Mouse (Mus musculus): ENCODE measurements at regions not wholly inside any gene's neighbourhood (a gene's known extent, or its start where the extent isn't known, plus 50 kb on each side); places are given as distances from the start of the nearest gene placed in this dataset.

DNA sequence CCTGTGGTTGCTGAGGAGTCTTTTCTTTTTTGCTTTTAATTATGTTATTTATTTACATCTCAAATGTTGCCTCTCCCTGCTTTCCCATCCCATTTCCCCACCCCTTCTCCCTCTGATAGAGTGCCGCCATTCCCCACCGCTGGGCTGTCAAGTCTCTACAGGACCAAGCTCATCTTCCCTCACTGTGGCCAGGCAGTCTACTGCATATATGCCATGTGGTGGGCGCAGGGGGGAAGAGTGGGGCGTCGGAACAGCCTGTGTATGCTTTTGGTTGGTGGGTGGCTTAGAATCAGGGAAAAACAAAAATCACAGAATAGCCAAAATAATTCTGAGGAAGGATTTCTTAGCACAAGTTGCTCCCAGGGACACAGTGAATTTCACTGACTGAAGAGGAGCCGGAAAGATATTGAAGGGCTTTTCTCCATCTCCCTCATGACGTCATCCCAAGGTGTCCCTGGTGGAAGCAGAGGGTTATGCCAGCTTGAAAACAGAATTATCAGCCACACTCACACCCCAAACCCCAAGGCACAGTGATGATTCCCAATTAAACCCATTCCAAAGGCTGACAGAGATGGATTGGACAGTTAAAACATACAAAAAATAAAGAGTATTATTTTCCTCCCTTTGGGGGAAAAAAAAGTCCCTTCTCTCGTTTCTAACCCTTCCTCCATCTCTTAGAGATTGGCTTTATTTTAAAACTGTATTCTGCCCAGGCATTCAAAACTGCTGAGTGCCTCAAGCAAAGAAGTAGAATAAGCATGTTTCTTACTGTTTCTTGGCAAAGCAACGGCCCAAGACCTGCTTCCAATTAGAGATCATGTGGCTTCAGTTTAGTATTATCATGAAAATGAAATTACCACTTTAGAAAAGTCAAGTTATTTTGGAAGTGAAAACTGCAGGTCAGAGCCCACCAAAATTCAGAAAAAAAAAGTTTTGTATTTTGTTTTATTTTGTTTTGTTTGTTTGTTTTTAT lies 232.0 kb downstream of the Clic5 start:
- DNase-seq (ENCODE audit: low spot score in 2 of 2): no peak

DNA sequence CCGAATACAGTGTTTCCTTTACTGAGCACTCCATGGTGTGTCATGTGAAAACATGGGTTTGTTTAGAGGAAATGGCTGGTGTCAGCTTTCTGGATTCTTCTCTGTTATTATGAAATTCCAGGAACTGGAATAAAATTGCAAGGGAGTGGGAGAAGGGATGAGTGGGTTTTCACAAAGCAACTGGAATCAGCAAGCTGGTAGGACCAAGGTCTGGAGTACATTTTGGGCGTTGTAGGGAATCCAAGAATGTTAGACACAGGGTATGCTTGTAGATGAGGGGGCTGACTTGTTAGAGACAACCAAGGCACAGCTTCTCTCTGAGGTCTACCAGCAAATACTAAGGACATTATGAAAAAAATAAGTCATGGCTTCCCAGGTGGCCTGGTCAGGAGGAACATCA lies 233.8 kb downstream of the Clic5 start:
- no peak for DNase-seq (ENCODE audit: low spot score in 2 of 2)

DNA sequence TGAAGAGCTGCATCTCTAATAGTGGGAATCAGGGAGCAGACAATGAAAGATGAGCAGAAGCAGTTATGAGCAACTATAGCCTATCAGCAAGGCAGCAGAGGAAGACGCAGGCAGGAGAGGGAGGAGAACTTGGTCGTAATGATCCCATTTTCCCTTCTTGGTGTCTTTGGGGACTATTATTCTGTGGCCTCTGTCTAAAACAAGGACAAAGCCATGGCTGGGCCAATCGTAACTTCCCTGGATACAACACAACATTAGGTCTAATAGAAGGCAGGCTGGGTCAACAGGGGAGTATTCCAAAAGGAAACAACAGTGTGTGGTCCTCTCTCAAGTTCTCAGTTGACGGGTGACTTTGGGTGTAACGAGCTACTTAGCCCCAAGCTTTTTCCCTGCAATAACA lies 234.5 kb downstream of the Clic5 start:
- DNase-seq (ENCODE audit: low spot score in 2 of 2): no peak

DNA sequence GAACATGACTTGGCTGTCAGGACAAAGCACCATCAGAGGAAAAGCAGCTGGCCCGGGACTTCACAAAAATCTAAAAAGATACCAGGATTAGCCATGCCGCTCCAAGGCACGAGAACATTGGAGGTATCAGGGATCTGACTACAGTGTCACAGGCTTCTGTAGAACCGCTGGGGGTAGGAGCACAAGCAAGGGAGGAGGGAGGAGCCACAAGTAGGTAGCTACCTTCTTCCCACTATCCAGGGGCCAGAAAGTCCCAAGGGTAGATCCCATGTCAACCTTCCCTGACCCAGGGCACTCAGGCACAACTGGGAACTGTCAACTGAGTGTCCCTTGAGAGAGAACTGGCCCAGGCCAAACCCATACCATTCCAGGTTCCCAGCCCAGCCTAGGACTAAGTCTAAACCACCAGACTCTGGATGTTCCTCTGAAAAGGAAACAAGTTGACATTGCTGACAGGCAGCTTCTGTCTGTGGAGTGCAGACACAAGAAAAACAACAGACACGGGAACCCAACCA lies 235.1 kb downstream of the Clic5 start:
- no peak for DNase-seq (ENCODE audit: low spot score in 2 of 2)

DNA sequence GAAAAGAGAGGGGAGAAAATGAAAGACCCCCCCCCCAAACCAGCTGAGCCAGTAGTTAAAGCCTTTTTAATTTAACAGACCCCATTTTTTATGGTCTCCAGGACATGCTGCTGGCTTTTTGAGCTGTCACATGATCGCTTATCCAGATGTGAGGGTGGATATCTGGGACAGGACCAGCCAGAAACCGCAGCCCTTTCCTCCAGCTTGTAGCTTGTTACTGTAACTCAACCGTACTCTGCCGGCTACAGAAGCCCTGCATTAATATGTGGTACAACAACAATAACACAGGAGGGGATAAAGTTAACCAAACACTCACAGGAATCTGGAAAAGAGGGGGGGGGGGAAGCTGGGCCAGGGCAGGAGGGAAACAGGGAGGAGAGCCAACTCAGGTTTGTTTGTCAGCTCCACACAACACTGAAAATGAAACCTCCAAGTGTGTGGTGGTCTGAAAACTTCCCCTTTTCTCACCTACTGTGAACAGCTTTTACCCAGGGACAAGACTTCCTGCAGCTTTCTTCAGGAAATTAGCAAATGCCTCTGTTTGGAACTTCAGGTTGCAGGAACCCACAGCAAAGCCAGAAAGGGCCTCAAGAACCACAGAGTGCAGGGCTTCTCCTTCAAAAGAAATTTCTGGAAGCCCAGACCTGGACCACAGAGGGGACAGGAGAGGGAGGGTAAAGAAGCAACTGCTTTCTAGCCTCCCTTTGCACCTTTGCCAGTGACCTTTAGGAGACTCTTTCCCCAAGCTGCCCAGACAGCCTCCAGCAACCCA lies 244.3 kb downstream of the Clic5 start:
- no peak for DNase-seq (ENCODE audit: low spot score in 2 of 2)

DNA sequence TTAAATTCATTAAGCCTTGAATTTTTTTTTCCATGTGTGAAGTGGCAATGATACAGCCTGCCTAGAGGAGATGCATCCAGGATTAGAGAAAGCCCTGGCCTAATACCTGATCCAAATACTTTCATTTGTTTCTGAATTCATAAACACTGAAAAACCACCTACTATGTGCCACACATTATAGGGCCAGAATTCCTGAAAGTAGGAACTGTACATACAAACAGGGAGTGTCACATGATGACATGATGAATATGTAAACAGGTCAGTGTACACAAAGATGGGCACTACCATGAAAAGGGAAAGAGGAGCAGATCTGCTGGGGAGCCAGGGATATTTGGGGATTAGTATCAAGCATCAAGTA lies 244.9 kb downstream of the Clic5 start:
- DNase-seq (ENCODE audit: low spot score in 2 of 2): no peak

DNA sequence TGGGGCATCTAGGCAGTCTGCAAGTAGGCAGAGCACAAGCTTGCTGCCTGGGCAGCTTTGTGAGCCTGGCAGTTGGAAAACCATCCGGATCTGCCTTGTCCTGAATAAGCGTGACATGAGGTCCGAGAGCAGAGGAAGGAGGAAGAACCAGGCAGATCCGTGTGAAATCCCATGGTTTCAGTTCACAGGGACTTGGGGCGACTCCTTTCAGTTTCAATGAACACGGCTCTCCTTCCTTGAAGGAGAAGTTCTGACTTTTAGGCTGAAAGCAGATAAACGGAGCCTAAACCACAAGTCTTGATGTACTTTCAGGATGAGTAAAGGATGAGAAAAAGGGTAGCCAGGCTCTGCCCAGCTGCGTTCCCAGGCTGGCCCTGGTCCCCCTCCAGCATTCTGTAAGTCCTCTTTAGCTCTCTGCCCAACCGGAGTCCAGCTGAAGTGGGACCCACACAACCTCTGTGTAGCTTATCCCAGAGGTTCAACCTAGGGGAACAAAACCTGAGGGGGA lies 248.2 kb downstream of the Clic5 start:
- DNase-seq (ENCODE audit: low spot score in 2 of 2): no peak

DNA sequence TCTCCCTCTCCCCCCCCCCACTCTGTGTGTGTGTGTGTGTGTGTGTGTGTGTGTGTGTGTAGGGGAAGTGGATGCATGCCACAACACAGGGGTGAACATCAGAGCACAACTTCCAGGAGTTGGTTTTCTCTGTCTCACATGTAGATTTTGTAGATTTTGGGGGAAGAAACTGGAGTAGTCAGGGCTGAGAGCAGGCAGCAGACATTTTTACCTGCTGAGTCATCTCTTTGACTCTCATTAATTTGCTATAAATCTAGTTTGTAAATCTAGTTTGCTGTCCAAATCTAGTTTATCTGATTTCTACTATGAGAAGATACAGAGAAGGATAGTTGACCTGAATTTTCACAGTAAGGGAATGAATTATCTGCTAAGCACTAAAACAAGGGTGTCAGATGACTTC lies 250.1 kb downstream of the Clic5 start:
- no peak for DNase-seq (ENCODE audit: low spot score in 2 of 2)

DNA sequence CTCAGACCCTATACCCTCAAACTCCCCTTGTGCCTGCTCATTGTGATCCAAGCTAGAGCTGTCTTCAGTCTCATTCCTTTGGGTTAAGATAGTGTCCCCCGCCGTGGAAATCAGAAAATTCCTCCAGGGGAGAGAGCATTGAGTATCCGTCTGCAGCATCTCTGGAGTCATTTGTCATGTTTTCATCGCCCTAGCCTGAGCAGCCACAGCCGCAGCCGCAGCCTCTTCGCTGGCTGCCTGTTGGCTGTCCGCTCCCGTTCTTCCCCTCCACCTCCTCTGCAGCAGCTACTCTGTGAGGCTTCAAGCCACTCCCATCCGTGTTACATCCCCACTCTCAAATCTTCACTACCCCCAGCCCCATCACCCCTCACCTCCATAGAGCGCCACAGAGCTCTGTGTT lies 255.1 kb downstream of the Clic5 start:
- no peak for DNase-seq (ENCODE audit: low spot score in 2 of 2)

DNA sequence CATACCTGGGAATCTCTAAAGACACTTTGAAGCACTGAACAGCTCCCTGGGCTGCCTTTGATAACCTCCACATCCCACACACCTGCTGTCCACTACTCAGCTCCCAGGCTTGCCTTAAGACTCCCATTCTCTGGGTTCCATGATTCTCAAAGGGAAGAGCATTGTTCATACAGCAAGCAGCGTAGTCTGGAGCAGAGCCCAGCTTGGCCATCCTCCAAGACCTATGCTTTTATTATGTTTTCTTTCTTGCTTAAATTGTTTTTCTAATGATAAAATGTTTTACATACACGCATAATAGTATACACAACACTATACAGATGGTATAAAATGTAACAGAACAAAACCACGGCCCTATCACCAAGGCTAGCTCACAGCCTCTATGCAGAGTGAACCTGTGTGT lies 257.0 kb downstream of the Clic5 start:
- DNase-seq (ENCODE audit: low spot score in 2 of 2): no peak
